Mouse (Mus musculus): ENCODE measurements at regions not wholly inside any gene's neighbourhood (a gene's known extent, or its start where the extent isn't known, plus 50 kb on each side); places are given as distances from the start of the nearest gene placed in this dataset.

- DNase-seq, result no peak
Measured at GRCm38 (mm10) chr3:38577890-38578628, 93.4 kb upstream of the Ankrd50 start.

- DNase-seq, result no peak
Measured at GRCm38 (mm10) chr3:38573594-38573993, 89.0 kb upstream of the Ankrd50 start.

GRCm38 (mm10) chr3:38572159-38572558 lies 87.5 kb upstream of the Ankrd50 start:
- DNase-seq, result no peak

GRCm38 (mm10) chr3:38571224-38571623 lies 86.6 kb upstream of the Ankrd50 start:
- no peak for DNase-seq

GRCm38 (mm10) chr3:38569001-38569400 lies 84.4 kb upstream of the Ankrd50 start:
- DNase-seq, result no peak

- DNase-seq, result no peak
Measured at GRCm38 (mm10) chr3:38568596-38568975, 83.9 kb upstream of the Ankrd50 start.

- no peak for DNase-seq
Measured at GRCm38 (mm10) chr3:38567946-38568595, 83.4 kb upstream of the Ankrd50 start.

- no peak for DNase-seq
Measured at GRCm38 (mm10) chr3:38566576-38566975, 81.9 kb upstream of the Ankrd50 start.

GRCm38 (mm10) chr3:38564844-38565243 lies 80.2 kb upstream of the Ankrd50 start:
- DNase-seq, result no peak

GRCm38 (mm10) chr3:38564364-38564763 lies 79.7 kb upstream of the Ankrd50 start:
- no peak for DNase-seq

GRCm38 (mm10) chr3:38561186-38561585 lies 76.5 kb upstream of the Ankrd50 start:
- DNase-seq, result peak; percentile 28

- DNase-seq, result no peak
Measured at GRCm38 (mm10) chr3:38555939-38556338, 71.3 kb upstream of the Ankrd50 start.

- DNase-seq, result no peak
Measured at GRCm38 (mm10) chr3:38553470-38554043, 68.9 kb upstream of the Ankrd50 start.

GRCm38 (mm10) chr3:38547032-38547431 lies 62.4 kb upstream of the Ankrd50 start:
- DNase-seq, result peak; percentile 7

GRCm38 (mm10) chr3:38545501-38545896 lies 60.9 kb upstream of the Ankrd50 start:
- peak; percentile 10 for DNase-seq

- no peak for DNase-seq
Measured at GRCm38 (mm10) chr3:38544718-38545500, 60.3 kb upstream of the Ankrd50 start.

GRCm38 (mm10) chr3:38543816-38544215 lies 59.2 kb upstream of the Ankrd50 start:
- no peak for DNase-seq

- peak; percentile 44 for DNase-seq
Measured at GRCm38 (mm10) chr3:38541296-38541695, 56.7 kb upstream of the Ankrd50 start.

- DNase-seq, result no peak
Measured at GRCm38 (mm10) chr3:38538309-38538708, 53.7 kb upstream of the Ankrd50 start.

- no peak for DNase-seq
Measured at GRCm38 (mm10) chr3:38537770-38538169, 53.1 kb upstream of the Ankrd50 start.

Measured in kidney, adult 9 months (tissue).